Mouse (Mus musculus): ENCODE measurements around the gene Pigm.

Pigm gene

GRCm38 (mm10) chr1:172352453-172352852 lies 23.9 kb upstream of the Pigm start:
- no peak for DNase-seq

- no peak for DNase-seq
Observed at GRCm38 (mm10) chr1:172355336-172355735, 21.0 kb upstream of the Pigm start.

GRCm38 (mm10) chr1:172357550-172357949 lies 18.8 kb upstream of the Pigm start:
- peak; percentile 75 for DNase-seq

- DNase-seq: no peak
Observed at GRCm38 (mm10) chr1:172358341-172358740, 18.0 kb upstream of the Pigm start.

- DNase-seq: peak; percentile 68
Observed at GRCm38 (mm10) chr1:172364684-172365083, 11.7 kb upstream of the Pigm start.

GRCm38 (mm10) chr1:172368768-172369418 lies 7.5 kb upstream of the Pigm start:
- no peak for DNase-seq

- peak; percentile 59 for DNase-seq
Observed at GRCm38 (mm10) chr1:172376758-172377458, 562 bp downstream of the Pigm start.

- DNase-seq: no peak
Observed at GRCm38 (mm10) chr1:172380066-172380465, 3.7 kb downstream of the Pigm start.

GRCm38 (mm10) chr1:172382090-172382489 lies 5.7 kb downstream of the Pigm start:
- DNase-seq: no peak

GRCm38 (mm10) chr1:172387246-172387645 lies 10.9 kb downstream of the Pigm start:
- no peak for DNase-seq

- DNase-seq: no peak
Observed at GRCm38 (mm10) chr1:172390769-172391168, 14.4 kb downstream of the Pigm start.

GRCm38 (mm10) chr1:172391807-172392581 lies 15.6 kb downstream of the Pigm start:
- DNase-seq: no peak

GRCm38 (mm10) chr1:172392643-172393170 lies 16.4 kb downstream of the Pigm start:
- DNase-seq: no peak

GRCm38 (mm10) chr1:172393739-172394138 lies 17.4 kb downstream of the Pigm start:
- DNase-seq: no peak

GRCm38 (mm10) chr1:172396996-172397752 lies 20.8 kb downstream of the Pigm start:
- DNase-seq: no peak

GRCm38 (mm10) chr1:172406077-172406706 lies 29.8 kb downstream of the Pigm start:
- no peak for DNase-seq

GRCm38 (mm10) chr1:172408996-172409395 lies 32.6 kb downstream of the Pigm start:
- peak; percentile 55 for DNase-seq

- DNase-seq: no peak
Observed at GRCm38 (mm10) chr1:172409431-172409830, 33.1 kb downstream of the Pigm start.

- peak; percentile 15 for DNase-seq
Observed at GRCm38 (mm10) chr1:172410806-172411205, 34.5 kb downstream of the Pigm start.

- peak; percentile 52 for DNase-seq
Observed at GRCm38 (mm10) chr1:172412204-172412603, 35.9 kb downstream of the Pigm start.

- DNase-seq: no peak
Observed at GRCm38 (mm10) chr1:172413491-172414230, 37.3 kb downstream of the Pigm start.

GRCm38 (mm10) chr1:172414231-172414585 lies 37.9 kb downstream of the Pigm start:
- no peak for DNase-seq

Data from cerebellum, adult 9-10 months (tissue).